Mouse (Mus musculus) kidney, adult 18-20 months (tissue): ENCODE data around the gene Stambpl1.
A peak's percentile ranks its signal among the peaks of the same experiment; 100 is the strongest.

Experiments
- DNase-seq: peaks from one replicate; pipeline ENCODE4 v3.0.0; 2021

The Stambpl1 gene

DNA sequence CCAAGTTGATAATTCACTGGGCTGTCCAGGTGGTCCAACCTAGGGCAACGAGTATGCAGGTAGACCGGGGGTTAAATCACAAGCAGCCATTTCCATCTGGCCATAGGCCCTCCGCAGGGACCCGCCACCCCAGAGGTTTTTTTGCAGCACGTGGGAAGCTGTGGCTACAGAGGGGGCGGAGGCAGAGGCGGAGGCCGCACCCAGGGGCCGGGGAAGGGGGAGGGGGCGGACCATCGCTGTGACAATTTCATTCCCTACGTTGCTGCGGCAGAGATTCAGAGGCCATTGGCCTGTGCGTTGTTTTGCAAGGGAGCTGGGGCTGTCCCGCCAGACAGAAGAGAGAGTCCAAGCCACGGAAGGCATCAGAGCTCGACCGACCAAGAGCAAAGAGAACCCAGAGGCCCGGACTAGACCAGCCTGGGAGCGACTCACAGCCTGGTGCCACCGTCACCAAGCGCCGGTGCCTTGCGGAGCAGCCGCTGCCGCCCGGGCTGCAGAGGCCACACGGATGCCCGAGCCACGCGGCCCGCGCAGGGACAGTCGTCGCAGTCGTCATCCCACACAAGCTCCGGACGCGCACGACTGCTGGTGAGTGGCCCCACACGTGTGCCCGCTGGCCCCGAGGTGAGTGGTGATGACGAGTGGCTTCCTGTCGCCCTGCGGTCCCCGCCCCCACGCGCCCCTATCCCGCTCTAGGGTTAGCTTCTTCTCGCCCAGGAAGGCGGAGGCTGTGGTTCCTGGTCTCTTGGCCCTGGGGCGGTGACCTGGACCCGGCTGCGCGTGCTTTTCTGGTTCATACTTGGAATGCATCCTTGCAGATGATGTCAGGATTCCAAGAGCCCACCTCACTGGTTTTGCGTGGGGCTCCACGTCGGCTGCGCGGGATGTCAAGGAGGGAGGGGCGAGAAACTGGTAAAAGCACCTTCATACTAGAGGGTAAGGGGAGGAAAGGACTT lies at the start of gene Stambpl1:
Gene Stambpl1 (plus strand): TSS at position 222 of the 956 bp plus-strand sequence.
- peak; percentile 65 for DNase-seq

DNA sequence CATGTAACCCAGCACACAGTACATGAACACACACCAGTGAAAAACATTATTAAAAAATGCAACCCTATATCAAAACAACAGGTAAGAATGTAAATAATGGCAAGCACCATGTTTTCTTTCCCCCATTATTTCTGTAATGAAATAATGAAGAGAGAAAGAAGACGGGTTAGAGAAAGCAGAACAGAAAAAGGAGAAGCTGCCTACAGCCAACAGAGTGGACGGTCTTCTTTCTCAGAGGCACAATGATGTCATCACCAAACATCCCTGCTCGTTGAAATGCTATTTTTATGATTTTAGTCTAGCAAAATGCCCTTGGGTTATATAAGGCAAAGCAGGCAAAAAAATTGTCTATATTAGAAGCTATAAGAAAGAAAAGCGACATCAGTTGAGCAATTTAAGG lies 43.6 kb upstream of the Stambpl1 start:
- DNase-seq: no peak

DNA sequence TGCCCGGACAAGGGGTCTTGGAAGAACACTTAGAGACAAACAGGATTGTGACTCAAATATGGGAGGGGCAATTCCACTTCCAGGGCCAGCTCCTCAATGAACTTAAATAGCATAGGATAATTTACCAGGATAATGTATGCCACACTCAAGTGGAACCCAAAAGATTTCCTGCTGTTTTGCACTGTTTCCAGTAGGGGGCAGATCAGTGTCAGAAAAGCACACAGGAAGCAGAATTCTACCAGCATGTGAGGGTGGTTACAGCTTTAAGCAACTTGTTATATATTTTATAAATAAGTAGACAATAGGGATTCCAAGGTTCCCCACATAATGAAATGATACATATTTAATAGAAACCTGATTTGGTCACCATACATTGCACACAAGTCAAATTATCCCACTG lies 40.1 kb upstream of the Stambpl1 start:
- DNase-seq: no peak

DNA sequence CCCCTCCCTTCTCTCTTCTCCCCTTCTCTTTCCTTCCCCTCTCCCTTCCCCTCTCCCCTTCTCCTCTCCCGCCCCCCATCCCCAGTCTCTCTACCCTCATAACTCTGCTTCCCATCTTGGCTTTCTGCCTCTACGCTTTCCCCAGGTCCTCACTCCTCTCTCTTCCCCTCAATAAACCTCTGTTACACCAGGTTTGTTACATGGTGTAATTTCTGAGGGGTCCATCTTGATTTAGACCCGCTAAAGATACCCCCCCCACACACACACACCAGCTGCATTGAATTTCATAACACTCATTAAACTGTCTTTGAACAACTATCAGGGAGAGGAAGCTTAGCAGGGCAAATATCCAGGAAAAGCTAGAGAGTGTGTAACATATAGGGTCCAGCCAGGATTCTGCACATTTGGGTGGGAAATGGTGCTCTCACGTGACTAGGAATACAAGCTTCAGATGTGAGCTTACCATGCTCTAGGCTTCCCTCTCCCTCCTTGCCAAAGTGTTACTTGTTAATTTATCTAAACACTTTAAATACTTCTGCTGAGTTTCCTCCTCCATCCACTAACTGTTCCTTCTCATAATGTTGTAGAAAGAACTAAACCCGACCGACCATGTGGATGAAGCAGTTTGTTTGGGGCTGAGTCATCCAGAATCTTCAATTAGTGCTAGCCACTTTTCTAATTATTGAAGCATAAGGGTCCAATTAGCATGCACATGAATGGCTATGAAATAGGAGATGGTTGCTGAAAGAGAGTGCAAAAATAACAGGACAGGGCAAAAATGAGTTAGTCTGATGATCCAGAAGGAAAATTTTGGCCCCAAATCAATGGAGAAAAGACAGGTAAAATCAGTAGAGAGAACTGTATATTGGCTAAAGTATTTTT lies 38.5 kb upstream of the Stambpl1 start:
- no peak for DNase-seq

DNA sequence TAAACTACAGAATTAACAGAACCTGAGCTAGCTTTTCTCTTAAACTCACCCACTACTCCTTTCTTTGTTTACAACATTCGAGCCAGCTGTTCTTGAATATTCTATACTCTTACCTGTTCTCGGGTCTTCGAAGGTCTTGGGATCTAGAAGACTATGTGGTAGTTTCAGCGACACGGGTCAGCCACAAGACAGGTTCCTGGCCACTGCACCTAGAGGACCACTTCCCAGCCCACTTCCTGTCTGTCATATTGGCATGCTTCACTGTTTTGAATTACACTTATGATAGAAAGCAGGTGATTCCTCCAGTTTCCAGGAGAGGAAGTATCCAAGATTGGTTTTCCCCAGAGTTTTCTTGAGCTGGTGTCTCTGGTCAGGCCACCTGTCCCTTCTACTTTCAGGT lies 29.3 kb upstream of the Stambpl1 start:
- no peak for DNase-seq

DNA sequence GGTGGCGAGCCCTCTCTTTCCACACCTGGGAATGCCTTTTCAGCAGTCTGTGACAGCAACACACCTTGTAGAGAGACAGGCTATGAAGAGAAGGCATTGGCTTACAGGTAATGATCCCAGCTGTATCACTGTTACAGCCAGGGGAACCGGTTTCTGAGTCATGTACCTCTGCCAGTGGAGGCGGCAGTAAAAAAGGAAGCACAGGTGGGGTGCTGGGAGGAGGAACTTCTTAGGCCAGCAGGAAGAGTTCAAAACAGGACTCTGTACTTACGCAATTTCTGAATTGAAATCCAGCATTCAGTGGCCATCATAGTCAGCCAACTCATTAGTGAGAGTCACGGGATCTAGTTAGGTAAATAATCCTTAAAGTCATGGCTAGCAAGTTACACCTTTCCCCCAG lies 26.1 kb upstream of the Stambpl1 start, which contains the start of gene Ankrd22:
Gene Ankrd22 (minus strand): TSS at position 163 of the 400 bp plus-strand sequence.
- DNase-seq: no peak

DNA sequence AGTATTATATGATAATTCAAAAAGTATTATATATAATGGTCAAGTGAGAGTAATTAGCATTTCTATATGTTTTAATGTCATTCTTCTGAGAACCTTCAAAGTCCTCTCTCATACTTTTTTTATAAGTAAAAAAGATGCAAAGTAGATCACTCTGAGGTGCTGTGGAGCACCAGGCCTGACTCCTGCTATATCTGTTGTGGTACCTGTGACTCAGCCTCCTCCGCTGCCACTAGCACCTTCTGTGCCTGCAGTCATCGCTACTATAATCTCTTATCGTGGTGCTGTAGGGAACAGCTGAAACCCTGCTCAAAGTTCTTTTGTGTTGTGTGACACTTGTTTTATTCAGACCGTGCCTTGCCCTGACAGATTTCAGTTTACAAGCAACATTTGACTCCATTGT lies 25.6 kb upstream of the Stambpl1 start:
- no peak for DNase-seq

DNA sequence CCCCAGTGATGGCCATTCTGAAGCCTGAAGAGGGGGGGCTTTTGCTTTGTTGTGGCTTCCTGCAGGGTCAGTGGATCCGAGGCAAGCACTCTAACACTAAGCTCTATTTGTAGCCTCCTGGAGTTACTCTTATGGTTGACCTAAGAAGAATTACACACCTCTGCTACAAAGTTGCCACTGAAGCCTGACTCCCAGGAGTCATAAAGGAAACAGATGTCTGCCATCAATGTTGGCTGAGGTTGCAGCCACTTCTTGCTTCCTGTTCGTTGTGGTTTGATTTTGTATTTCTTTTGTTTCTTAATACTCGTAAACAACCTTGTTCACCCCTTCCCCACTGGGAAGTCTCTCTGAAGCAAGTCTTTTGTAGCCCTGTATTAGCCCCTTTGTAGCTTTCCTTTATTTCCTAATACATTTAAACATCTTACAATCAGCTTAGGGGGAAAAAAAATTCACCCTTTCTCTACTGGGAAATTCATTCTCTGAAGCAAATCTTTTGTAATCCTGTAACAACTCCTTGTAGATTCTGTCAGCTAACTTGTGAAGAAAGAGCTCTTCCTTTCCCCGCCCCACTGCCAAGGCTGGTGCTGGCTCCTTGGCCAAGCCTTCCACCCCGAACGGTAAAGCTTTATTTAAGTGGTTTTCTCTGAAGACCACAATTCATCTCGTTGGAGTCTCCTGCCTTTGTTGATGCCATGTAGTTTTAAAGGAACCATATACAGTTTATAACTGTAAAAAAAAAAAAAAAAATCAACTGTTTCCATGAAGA lies 23.9 kb upstream of the Stambpl1 start:
- DNase-seq: no peak

DNA sequence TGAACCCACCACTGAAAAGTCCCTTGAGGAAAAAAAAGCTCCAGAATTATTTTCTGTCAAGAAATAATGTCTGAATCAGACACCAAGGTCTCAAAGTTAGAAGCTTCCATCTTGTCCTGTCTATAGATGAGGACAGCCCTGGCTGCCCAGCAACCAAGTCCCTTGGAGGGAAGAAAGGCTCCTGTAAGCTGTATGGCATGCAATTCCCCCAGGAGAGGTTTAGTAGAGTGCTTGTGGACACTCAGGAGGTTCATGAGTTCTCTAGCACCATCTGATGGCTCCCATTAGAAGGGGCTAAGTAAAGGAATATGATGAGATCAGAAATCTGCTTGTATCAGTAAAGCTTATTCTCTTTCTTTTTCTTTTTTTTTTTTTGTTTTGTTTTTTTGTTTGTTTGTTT lies 22.9 kb upstream of the Stambpl1 start:
- DNase-seq: no peak

DNA sequence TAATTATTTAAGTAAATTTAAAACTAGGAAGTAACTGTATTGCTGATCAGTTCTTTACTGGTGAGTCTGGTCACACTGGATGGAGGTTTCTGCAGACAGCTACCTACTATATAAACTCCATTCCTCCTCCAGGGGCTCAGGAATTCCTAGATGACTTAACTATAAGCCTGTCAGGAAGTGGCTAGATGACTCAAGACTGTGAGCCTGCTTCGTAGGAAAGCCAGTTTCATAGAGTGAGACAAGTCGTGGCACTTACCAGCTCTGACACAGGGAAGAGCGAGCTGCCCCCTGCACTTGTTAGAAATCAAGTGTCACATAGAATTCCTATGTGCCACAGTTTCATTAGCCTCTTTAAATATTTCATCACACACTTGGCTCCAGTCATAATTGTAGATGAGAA lies 20.9 kb upstream of the Stambpl1 start:
- no peak for DNase-seq

DNA sequence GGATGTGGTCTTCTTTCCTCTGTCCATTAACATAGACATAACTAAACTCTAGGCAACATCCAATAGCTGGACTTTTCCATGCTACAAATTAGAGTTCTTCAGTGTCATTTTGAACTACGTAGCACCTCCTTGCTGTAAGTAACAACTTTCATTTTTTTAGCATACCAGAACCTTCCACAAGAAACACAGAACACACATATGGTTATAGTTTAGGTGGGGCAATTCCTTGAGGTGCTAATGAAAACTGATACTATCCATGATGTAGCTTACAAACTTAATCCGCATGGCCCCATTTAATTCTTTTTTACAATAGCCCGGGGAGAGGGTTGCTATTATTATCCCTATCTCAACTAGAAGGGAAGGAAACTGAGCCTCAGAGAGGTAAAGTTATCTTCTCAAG lies 18.0 kb upstream of the Stambpl1 start:
- no peak for DNase-seq

DNA sequence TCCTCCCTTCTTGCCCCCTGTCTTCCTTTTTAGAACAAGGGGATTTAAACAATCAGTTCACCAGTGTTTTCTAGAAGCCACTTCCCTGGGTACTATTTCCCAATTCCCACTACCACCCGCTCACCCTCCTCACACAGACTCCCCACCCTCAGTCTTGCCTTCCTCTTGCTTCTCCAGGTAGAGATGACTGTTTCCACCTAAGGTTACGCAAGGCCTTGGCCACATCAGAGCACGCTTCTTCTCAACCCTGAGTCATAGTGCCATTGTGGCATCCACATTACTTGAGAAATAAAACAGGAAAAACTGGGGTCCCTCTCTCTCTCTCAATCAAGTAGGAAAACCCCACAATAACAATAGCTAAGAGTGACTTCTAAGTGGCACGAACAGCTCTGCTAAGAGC lies 12.9 kb upstream of the Stambpl1 start:
- DNase-seq: no peak

DNA sequence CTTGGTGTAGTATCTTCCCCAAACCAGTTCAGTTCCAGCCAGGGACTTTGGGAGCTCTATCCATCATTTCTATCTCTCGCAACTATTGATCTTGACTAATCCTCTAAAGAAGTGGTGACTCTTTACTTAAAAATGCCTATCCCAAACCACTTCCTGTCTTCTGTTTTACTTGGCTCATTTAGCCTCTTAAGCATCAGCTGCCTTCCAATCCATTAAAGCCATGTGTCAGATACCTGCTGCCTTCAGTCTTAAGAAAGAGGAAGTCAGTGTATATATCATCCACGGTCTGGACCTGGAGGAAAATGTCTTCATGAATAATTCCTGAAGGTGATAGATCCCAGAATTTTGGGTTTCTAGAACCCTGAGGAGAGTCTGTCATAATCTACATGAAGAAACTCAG lies 11.7 kb upstream of the Stambpl1 start:
- no peak for DNase-seq

DNA sequence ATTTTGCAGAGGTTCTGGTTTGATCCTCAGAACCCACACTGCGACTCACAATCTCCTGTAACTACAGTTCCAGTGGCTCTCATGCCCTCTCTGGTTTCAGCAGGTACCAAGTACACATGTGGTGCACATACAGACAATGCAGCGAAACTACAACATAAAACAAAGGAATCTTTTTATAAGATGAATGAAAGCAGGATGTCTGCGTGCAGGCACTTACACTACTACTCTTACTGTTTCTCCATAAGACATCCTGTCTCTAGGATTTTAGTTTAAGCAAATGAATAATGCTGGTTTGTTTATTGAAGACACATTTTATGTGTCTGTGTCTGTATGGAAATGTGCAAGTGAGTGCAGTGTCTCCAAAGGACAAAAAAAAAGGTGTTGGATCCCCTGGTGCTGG lies 10.8 kb upstream of the Stambpl1 start:
- no peak for DNase-seq

DNA sequence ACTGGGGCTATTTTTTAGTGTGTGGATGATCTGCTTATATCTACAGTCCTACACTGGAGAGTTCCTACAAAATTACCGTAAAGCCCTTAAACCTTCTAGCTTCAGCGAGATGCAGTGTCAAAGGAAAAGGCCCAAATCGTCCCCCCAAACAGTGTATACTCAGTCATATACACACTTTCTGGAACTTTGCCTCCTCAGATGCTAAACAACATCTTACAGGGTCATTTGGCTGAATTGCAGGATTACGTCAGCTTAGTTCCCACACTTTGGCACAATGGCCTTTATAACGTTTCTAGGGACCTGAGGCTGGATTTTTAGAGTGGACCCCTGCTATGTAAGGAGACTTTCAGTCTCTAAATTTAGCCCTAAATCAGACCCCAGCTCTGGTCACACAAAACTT lies 9.5 kb upstream of the Stambpl1 start:
- DNase-seq: no peak

DNA sequence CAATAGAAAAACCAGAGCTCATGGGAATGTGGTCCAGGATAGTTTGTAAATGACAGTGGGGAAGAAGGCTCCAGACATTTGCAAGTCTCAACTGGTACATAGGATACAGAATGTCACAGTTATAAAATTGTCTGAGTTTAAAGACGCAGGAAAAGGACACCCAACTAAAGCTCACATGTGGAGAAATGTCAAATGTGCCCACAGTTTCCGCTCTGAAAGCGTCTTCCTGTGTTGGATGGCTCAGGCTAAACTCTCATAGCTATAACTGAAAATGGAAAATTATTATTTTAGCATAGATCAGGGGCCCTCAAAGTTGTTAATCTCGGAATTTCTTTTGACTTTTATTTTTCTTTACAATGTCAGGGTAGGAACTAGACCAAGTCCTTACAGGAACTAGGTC lies 5.2 kb upstream of the Stambpl1 start:
- no peak for DNase-seq

DNA sequence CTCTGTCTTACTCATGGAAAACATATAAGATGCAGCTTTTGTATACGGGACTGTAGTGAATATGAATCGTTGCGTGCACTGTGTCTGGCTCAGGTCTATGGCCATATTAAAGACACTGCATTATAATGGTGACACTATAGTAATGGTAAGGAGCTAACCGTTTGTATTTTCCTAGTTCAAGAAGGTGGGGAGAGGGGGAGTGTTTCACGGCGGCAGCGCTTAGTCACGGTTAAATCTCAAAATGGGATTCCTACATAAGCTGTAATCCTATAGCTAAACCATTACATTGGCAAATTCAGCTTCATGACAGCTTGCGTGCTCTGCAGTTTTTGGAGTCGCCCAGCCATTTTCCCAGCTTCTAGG lies 403 bp upstream of the Stambpl1 start:
- no peak for DNase-seq

DNA sequence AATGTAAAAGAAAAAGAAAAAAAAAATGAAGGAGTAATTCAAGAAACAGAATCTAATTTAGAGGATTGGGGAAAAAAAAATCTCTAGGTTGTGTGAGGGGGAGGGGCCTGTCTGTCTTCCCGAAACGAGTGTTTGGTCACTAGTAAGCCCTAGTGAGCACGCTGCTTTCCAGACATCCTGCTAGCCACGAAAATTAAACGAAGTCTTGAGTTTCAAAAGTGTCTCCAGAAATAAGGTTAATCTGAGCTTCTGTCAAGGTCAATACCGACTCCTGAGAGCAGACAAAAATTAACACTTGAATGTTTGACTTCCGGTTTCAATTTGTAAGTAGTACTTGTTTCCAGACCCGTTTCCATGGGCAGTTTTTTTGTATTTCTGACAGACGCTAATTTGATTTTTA lies 1.1 kb downstream of the Stambpl1 start:
- DNase-seq: peak; percentile 17

DNA sequence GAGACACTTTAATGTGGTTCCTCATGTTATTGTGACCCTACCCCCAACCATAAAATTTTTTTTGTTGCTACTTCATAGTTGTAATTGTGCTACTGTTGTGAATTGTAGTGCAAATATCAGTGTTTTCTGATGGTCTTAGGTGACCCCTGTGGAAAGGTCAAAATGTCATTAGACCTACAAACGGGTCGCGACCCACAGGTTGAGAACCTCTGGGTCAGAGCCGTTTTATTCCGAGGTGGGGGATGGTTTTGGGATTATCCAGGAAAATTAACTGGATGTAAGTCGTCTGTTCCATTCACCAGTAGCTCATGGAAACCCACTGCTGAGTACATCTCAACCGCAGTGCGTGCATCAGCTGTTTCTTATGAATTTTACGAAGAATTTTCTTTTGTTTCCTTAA lies 1.7 kb downstream of the Stambpl1 start:
- DNase-seq: no peak

DNA sequence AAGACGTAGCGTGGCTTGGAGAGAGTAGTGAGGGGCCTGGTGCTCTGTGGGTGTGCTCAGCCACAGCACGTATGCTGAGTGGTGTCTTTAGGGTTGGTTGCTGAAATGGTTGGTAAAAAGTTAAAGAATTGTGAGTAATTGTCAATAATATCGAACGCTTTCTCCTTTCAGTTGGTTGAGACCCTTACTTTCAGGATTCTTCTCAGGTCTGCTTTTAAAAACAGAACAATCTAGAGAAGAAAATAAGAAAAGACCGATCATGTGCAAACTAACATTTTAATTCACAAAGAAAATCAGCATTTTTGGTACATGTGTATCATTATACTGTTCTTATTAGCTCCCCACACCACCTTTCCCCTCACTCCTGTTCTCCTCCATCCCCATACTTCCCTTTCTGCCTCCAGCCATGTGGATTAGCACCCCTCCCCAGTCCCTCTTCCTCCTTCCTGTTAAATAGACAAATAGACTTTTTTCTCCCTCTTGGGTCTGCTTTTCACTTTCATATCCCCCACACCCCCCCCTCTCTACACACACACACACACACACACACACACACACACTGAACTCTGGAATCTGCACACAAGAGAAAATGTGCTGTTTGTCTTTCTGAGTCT lies 2.2 kb downstream of the Stambpl1 start:
- DNase-seq: no peak

DNA sequence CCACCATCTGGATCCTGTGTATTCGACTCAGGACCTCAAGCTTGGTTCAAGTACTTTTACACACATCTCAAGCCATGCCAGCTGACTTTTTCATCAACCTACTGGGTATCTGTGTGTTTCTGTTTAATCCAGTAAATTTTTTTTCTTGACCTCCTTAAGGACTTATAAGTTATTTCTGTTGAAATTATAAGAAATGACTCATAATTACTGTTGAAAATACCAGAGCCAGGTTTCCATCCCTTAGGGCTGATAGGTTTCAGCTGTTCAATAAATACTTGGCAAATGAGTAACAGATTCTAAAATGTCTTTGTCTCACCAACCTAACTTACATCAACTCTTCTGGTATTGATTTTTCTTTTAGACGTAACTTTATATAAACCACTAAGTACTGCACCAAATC lies 3.0 kb downstream of the Stambpl1 start:
- DNase-seq: no peak

DNA sequence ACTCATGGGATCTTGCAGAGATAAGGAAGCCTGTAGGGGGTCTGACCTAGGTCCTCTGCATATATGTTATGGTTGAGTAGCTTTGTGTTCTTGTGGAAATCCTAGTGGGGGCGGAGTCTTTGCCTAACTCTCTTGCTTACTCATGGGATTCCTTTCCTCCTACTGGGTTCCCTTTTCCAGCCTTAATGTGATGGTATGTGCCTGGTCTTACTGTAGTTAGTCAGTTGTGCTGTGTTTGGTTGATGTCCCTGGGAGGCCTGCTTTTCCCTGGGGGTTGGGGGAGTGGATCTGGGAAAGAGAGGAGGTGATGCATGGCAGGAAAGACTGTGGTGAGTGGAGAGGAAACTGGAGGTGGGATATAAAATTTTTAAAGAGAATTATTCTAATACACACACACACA lies 6.0 kb downstream of the Stambpl1 start:
- DNase-seq: no peak

DNA sequence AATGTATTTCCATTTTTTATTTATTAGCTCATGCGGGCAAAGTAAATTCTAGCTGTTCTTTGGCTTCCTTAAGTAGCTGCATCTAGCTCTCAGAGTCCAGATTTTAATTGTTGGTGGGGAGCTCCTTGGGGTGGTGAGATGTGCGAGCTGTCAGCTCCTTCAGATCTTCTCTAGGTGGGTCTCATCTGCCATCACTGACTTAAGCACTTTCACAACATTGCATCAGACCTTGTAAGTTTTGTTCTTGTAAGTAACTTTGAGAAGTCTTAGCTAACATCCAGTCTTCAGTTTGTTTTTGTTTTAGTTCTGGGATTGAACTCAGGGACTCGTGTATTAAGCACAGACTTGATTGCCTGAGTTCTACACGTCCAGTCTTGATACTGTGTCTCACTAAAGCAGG lies 6.9 kb downstream of the Stambpl1 start:
- no peak for DNase-seq
